Mouse (Mus musculus) forebrain, embryonic 10.5 days (tissue): ENCODE data around the gene Smyd3. TPM values are rescaled to one million over a fixed set of nuclear protein-coding genes. Genes with fewer than 3 reads are reported as not detected.

Experiments
- DNase-seq: peaks from one replicate; pipeline ENCODE4 v3.0.0-alpha.2; 2017; ENCODE audit warnings: low spot score; ENCODE audit errors: extremely low spot score
- H3K27ac ChIP-seq: fragments of 300-500 bp; sonication (generic); 2 replicates; pipeline ENCODE4 v1.5.1; 2016; ENCODE audit warnings: mild to moderate bottlenecking
- H3K27me3 ChIP-seq: fragments of 300-500 bp; sonication (generic); 2 replicates; pipeline ENCODE4 v1.6.1; 2016; ENCODE audit warnings: mild to moderate bottlenecking; ENCODE audit not compliant: poor library complexity, severe bottlenecking
- H3K36me3 ChIP-seq: fragments of 300-500 bp; sonication (generic); replicated peaks from 2 replicates; pipeline ENCODE4 v1.6.1; 2016; ENCODE audit warnings: mild to moderate bottlenecking, moderate library complexity
- H3K4me1 ChIP-seq: fragments of 300-500 bp; sonication (generic); 2 replicates; pipeline ENCODE4 v1.6.1; 2016
- H3K4me3 ChIP-seq: fragments of 300-500 bp; sonication (generic); 2 replicates; pipeline ENCODE4 v1.5.1; 2016; ENCODE audit warnings: mild to moderate bottlenecking, moderate library complexity
- H3K9me3 ChIP-seq: fragments of 300-500 bp; sonication (generic); 2 replicates; pipeline ENCODE4 v1.6.1; 2016; ENCODE audit warnings: mild to moderate bottlenecking, moderate library complexity
- WGBS: fragments of 180-500 bp; shearing (Covaris S2); methylation state at CpG from one replicate; pipeline ENCODE4 v1.1.7; 2016; 5-methylcytosine and 5-hydroxymethylcytosine counted together
- polyA plus RNA-seq: library from polyadenylated mRNA; unstranded; fragments of >200 nt; fragmentation: Nextera tagmentation; extraction: Ambion mirVana; gene quantifications from 2 replicates; pipeline ENCODE4 v1.2.1, GENCODE M21; 2016

Gene Smyd3
- polyA plus RNA-seq, 1 experiment from 2014 or later: 18.0 TPM

DNA sequence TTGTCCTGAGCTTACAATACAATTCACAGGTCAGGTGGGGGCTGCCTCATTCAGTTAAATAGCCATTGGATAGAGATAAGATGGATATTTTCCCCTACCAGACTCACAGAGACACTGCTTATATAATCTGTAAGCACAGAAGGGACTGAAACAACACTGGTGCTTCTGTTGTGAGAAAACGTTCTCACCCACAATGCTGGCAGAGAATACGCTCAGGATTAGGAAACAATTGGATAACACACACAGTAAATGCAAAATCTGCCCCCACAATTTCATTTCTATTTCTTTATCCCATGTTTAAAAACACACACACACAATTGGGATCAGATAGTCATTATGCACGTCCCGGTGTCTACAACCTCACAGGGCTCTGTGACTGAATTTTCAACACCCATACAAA, 139.7 kb downstream of the Smyd3 start:
- H3K4me3 ChIP-seq: no peak overlapping the region
- H3K27ac ChIP-seq: no peak overlapping the region
- no peak for DNase-seq
- WGBS: 93% methylated on average over 4 of the region's 4 CpGs
- H3K36me3 ChIP-seq: no peaks in the 10 kb centered on the region
- H3K9me3 ChIP-seq: no peaks in the 10 kb centered on the region
- H3K4me1 ChIP-seq: no peaks in the 10 kb centered on the region
- H3K27me3 ChIP-seq: no peaks in the 10 kb centered on the region

DNA sequence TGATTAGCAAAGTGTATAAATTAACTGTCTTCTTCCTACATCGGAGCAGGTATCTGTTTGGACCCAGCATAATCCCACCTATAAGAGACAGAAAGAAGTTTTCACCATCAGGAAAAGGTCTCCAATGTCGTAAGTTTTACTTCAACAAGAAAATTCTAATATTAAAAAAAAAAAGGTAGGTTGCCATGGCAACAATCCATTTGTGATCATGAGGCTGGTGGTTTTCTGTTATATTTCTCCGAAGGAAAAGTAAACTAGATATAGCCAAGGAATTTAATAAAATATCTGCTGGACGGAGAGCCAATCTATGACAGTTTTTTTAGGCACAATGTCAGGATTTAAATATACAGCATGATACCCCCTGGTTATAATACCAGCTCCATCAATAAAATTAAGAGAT, 142.9 kb downstream of the Smyd3 start:
- no peak for DNase-seq
- Histone ChIP-seq H3K4me1 (no peaks in the 10 kb centered on the region), H3K27ac (no peak overlapping the region), H3K4me3 (no peak overlapping the region), H3K36me3 (no peaks in the 10 kb centered on the region), H3K9me3 (no peaks in the 10 kb centered on the region), H3K27me3 (no peaks in the 10 kb centered on the region)
- WGBS: 95% methylated on average over 4 of the region's 4 CpGs

DNA sequence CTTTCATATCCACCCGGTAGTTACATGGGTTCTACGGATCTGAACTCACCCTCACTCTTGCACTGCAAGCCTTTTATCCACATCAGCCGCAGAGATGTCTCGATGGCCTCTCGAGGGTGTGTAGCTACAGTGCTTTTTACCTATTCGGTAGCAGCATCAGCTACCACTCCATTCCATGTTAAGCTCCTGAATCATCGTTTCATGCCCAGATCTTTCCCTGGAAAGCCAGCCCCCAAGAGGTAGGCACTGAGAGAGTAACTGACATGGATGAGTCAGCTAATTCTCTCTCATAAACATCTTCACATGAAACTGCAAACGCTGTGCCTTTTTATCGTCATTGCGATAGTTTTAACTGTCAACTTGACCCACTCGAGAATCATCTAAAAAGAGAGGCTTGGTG, 143.9 kb downstream of the Smyd3 start:
- Histone ChIP-seq H3K27ac (no peak overlapping the region), H3K9me3 (peaks cover 6% of the 10 kb centered on the region; the same call in 1 of the 2 replicates), H3K36me3 (0 out of 2 replicates have a peak, but pooled peaks cover 2% of the 10 kb centered on the region), H3K27me3 (no peaks in the 10 kb centered on the region), H3K4me1 (no peaks in the 10 kb centered on the region), H3K4me3 (no peak overlapping the region)
- 93% methylated on average over 11 of the region's 11 CpGs for WGBS
- no peak for DNase-seq

DNA sequence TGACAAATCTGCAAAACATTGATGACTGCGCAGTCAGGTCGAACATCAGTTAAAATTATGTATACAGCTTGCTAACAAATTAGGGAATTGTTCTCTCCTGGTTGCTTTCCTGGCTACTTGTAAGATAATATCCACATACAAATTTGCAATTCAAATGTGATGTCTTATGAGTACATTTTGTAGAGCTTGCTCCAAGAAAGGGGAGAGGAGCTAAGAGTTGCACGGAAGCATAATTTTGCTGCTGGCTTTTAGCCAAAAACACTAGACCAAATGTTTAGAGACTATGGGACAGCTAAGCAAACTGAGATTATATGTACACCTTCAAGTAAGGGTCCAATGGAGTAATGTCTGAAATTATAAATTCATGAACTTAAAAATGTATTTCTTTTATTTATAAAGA, 146.7 kb downstream of the Smyd3 start:
- no peak for DNase-seq
- 94% methylated on average over 3 of the region's 3 CpGs for WGBS
- H3K4me3 ChIP-seq: no peak overlapping the region
- no peak overlapping the region for H3K27ac ChIP-seq
- peaks cover 6% of the 10 kb centered on the region; the same call in 1 of the 2 replicates for H3K9me3 ChIP-seq
- H3K4me1 ChIP-seq: no peaks in the 10 kb centered on the region
- 0 out of 2 replicates have a peak, but pooled peaks cover 2% of the 10 kb centered on the region for H3K36me3 ChIP-seq
- no peaks in the 10 kb centered on the region for H3K27me3 ChIP-seq

DNA sequence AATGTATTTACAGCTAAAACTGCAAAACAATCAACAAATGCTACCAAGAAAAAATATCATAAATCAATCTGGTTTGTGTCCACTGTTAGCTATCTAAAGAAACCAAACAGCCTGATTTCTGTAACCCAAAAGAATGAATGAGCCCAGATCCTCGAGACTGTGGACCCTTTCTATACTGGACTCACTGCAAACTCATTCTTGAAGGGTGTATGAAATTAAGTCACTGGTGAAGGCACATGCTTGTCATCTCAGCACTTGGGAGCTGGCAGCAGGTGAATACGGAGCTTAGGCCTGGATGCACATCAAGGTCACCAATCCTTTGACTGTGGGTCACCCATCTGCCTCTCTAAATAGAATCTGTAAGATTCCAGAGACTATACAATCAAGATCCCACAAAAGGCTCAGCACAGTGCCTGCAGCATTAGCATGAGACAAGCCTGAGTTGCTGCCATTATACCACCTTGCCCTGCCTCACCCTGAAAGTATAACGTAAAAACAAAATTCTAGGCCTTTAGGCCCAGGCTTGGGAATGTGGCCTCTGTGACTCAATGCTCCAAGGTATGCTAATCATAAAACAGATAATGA, 149.3 kb downstream of the Smyd3 start:
- Histone ChIP-seq H3K36me3 (0 out of 2 replicates have a peak, but pooled peaks cover 2% of the 10 kb centered on the region), H3K9me3 (peaks cover 6% of the 10 kb centered on the region; the same call in 1 of the 2 replicates), H3K4me1 (no peaks in the 10 kb centered on the region), H3K27me3 (no peaks in the 10 kb centered on the region), H3K27ac (no peak overlapping the region), H3K4me3 (no peak overlapping the region)
- no peak for DNase-seq
- WGBS: 79% methylated on average over 3 of the region's 3 CpGs

DNA sequence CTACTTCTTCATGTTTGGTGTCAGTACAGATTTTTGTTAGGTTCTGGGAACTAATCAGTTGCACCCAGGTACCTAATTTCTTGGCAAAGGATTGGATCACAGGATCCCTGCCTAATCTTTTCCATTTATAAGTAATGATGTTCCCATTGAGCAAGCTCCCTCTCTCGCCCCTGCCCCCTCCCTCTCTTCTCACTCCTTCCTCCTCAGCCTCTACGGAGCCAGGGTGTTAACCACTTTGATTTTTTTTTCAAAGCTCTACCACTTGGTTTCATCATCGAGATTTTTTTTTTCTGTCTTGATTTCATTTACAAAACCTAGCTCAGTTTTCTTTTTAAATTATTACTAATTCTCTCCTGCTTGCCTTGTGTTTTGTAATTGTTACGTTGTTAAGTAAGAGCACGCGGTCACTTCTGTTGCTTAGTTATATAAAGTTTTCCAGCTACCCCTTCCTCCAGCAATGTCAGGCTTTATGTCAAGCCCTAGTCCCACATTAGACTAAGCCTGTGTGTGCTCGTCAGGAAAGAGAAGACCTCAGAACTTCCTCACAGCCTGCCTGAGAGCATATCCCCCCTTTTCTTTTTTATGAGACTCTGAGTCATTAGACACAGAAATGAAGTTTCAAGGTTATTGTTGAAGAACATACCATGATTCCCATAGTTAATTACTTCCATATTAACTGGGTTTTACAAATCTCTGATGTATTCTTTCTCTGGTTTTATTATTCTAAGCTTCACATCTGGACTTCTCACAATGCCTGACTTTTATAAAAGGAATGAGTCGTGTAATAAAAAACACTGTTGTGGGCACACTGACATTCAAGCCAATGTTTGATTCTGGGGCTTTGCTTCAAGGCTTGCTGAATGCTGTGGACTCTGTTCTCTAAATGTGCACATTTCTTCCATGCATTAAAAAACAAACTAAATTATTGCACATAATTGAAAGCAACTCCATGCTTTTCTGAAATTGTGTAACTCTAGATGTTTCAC, 156.1 kb downstream of the Smyd3 start:
- no peak for DNase-seq
- WGBS: 72% methylated on average over 8 of the region's 8 CpGs

DNA sequence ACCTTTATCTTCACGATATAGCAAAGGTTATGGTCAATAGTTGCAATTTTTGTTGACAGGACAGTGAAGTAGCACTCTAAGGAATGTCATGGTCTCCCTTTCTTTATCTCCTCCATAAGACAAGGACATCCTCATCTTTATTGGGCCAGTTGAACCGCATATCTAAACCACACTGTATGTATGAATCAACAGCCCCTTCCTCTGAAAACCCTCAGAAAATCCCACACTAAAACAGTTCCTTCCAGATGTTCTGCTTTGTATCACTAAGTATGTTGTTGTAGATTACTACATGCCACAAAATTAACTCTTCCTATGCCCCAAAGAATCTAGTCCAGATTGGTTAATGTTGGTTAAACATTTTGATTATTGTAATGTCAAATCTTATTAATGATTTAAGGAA, 160.7 kb downstream of the Smyd3 start:
- H3K27ac ChIP-seq: no peak overlapping the region
- no peaks in the 10 kb centered on the region for H3K27me3 ChIP-seq
- H3K4me3 ChIP-seq: no peak overlapping the region
- DNase-seq: no peak
- no peaks in the 10 kb centered on the region for H3K36me3 ChIP-seq
- H3K4me1 ChIP-seq: no peaks in the 10 kb centered on the region; the same call in 1 of the 2 replicates
- 91% methylated on average over 2 of the region's 2 CpGs for WGBS
- H3K9me3 ChIP-seq: no peaks in the 10 kb centered on the region

More for the DNA sequence above, 156.1 kb downstream of the Smyd3 start:
- Histone ChIP-seq H3K4me1 (no peaks in the 10 kb centered on the region; the same call in 1 of the 2 replicates), H3K9me3 (no peaks in the 10 kb centered on the region), H3K27me3 (no peaks in the 10 kb centered on the region), H3K36me3 (no peaks in the 10 kb centered on the region), H3K27ac (no peak overlapping the region), H3K4me3 (no peak overlapping the region)

DNA sequence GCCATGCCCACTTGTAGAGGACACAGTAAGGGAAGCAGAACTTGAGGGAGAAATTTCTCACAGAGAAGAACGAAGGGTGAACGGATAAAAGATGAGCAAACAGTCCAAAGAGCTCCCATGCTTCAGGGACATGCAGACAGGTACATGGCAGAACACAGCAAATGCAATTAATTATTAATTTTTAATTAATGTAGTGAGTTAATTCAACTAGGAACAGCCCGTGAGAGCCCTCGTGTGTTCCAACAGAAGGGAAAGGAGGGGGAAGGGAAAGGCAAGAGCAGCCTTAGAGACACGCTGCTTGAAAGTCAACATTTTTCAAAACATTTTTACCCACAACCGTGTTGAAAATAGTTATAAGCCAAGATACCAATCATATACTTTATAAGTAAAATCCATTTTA, 163.6 kb downstream of the Smyd3 start:
- Histone ChIP-seq H3K4me3 (no peak overlapping the region), H3K27me3 (no peaks in the 10 kb centered on the region), H3K27ac (no peak overlapping the region), H3K4me1 (no peaks in the 10 kb centered on the region), H3K9me3 (no peaks in the 10 kb centered on the region), H3K36me3 (no peaks in the 10 kb centered on the region)
- 94% methylated on average over 6 of the region's 6 CpGs for WGBS
- DNase-seq: no peak

DNA sequence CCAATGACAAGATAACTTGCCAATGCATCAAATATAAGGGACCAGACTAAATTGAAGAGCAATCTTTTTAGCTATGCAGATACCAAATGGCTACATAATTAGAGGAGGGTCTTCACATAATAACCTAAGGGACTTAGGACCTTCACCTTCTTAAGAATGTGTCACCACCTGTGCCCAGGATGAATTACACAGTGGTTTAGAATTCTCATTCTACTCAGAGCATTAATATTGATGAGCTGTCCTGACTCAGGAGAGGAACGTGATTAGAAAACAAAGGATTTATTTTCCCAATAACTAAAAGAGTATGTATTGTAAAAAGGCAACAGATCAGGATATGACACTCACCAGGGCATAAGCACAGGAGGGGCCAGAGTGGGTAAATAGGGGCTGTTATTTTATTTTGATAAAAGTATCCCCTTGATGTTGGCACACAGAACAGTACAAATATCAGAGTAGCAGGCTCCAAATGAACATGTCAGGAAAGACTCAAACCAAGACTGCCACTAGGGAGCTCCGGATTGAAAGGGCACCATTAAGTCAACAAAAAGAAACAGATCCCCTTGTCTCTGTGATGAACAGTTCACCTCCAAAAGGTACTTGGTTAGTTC, 172.4 kb downstream of the Smyd3 start:
- Histone ChIP-seq H3K36me3 (no peaks in the 10 kb centered on the region), H3K4me1 (no peaks in the 10 kb centered on the region), H3K27me3 (no peaks in the 10 kb centered on the region), H3K4me3 (no peak overlapping the region), H3K27ac (no peak overlapping the region), H3K9me3 (no peaks in the 10 kb centered on the region)
- 81% methylated on average over 2 of the region's 2 CpGs for WGBS
- DNase-seq: no peak

DNA sequence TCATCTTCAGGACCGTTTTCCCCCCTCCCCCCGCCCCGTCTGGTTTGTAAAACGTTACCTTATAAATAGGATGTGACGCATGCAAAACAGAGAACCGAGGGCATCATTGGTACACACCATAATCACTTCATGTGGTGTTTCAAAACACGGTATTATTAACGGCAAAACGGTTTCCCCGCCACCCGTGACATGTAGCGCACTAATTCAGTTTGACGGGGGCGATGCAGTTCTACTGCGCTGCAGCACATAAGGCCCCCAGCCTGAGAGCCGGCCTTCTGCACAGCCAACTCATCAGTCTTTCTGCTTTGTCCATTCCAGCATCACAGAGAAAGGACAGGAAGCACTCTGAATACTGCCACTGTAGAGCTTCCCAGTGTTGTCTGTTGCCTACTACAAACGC, 174.4 kb downstream of the Smyd3 start:
- Histone ChIP-seq H3K27me3 (no peaks in the 10 kb centered on the region), H3K9me3 (no peaks in the 10 kb centered on the region), H3K4me1 (no peaks in the 10 kb centered on the region), H3K27ac (no peak overlapping the region), H3K4me3 (no peak overlapping the region), H3K36me3 (no peaks in the 10 kb centered on the region)
- WGBS: 93% methylated on average over 17 of the region's 17 CpGs
- no peak for DNase-seq

DNA sequence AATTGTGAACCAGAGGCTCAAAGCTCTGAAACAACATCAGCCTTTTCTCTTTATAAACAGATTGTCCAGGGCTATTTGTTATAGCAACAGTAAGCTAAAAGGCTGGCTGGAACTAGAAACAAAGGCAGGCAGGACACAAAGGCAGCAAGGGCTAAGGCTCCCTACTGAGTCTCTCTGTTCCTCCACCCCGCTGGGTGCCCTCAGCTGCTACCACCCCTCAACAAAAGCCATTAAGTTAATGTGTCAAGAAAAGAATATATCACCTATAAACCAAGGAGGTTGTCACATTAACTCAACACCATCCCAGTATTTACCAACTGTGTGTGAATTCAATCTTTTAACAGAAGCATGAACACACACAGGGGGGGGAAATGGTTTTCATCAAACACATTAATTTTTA, 176.3 kb downstream of the Smyd3 start:
- Histone ChIP-seq H3K4me1 (peaks cover 6% of the 10 kb centered on the region; the same call in 1 of the 2 replicates), H3K36me3 (no peaks in the 10 kb centered on the region), H3K9me3 (no peaks in the 10 kb centered on the region), H3K27me3 (no peaks in the 10 kb centered on the region), H3K4me3 (no peak overlapping the region), H3K27ac (no peak overlapping the region)
- no peak for DNase-seq
- 68% methylated on average over 1 of the region's 1 CpGs for WGBS

DNA sequence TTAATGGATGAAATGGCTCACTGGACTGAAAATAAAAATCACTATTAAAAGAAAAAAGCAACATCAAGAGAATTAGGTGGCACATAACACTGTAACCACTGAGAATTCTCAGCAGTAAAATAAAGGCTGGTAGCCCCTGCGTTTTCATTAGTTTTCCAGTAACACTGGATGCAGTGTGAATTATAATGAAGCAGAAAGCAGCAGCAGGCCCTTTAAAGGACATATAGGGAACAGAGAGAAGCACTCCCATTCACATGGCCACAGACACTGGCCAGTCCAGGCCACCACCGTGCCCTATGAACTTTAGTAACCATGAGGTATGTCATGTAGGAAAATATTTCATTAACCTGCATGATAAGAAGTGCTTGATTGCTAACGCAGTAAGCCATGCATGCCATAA, 178.8 kb downstream of the Smyd3 start:
- Histone ChIP-seq H3K27ac (no peak overlapping the region), H3K27me3 (no peaks in the 10 kb centered on the region), H3K4me1 (peaks cover 6% of the 10 kb centered on the region; the same call in 1 of the 2 replicates), H3K4me3 (no peak overlapping the region), H3K9me3 (no peaks in the 10 kb centered on the region), H3K36me3 (no peaks in the 10 kb centered on the region)
- WGBS: 88% methylated on average over 3 of the region's 3 CpGs
- no peak for DNase-seq

DNA sequence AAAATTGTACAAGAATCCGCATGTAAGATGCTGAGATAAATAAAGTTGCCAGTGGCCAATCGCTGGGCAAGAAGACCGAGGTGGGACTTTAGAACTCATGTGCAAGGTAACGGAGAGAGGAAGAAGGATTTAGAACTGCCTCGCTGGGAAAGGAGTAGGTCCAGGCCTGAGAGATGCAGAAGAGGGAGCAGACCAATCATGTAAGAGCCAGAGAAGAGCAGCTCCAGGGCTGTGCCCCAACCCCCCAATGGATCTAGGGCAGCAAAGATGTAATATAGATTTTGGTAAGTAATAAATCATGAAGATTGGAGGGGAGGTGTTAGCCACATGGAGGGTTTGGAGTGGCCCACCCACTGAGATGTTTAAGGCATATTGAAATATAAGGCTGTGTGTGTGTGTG, 180.3 kb downstream of the Smyd3 start:
- Histone ChIP-seq H3K36me3 (no peaks in the 10 kb centered on the region), H3K4me1 (peaks cover 6% of the 10 kb centered on the region; the same call in 1 of the 2 replicates), H3K4me3 (no peak overlapping the region), H3K9me3 (no peaks in the 10 kb centered on the region), H3K27ac (no peak overlapping the region), H3K27me3 (no peaks in the 10 kb centered on the region)
- 92% methylated on average over 5 of the region's 5 CpGs for WGBS
- no peak for DNase-seq
